Mouse (Mus musculus): Measurements from ENCODE around the gene Plk1. TPM values are rescaled to one million over a fixed set of nuclear protein-coding genes. Genes with fewer than 3 reads are reported as not detected.

Gene Plk1
- polyA plus RNA-seq, 1 experiment from 2014 or later, result 19.6 TPM

GRCm38 (mm10) chr7:122208276-122209021, 49.2 kb downstream of the Plk1 start:
- H3K4me2 ChIP-seq (ENCODE audit: low read length), result no peak overlapping the region
- H3K27ac ChIP-seq (ENCODE audit: low read depth, low read length), result no peak overlapping the region
- WGBS, result 62% methylated on average over 7 of the region's 7 CpGs
- ATAC-seq, result no peak
- no peaks in the 10 kb centered on the region for H3K9me3 ChIP-seq (ENCODE audit: control insufficient read depth, low read length)
- no peaks in the 10 kb centered on the region for H3K4me1 ChIP-seq (ENCODE audit: control insufficient read depth, insufficient read depth, low read depth, low read length)
- no peaks in the 10 kb centered on the region for H3K27me3 ChIP-seq (replicated peaks; ENCODE audit: control insufficient read depth, insufficient read depth, low read length)
- no peaks in the 10 kb centered on the region for H3K36me3 ChIP-seq (ENCODE audit: control insufficient read depth, insufficient read depth, low read length)
- no peak overlapping the region for H3K4me3 ChIP-seq (ENCODE audit: low read length)
- no peak overlapping the region for H3K9ac ChIP-seq (ENCODE audit: low read depth, low read length)

- H3K9me3 ChIP-seq (ENCODE audit: control insufficient read depth, low read length), result no peaks in the 10 kb centered on the region
- no peak within 1 kb of the TSS for H3K27ac ChIP-seq (ENCODE audit: low read depth, low read length)
- peak within 1 kb of the TSS; percentile 52 for H3K4me2 ChIP-seq (ENCODE audit: low read length)
- peak within 1 kb of the TSS; percentile 39; the same call in 1 of the 2 replicates for H3K9ac ChIP-seq (ENCODE audit: low read depth, low read length)
- 37% methylated on average over 20 of the region's 20 CpGs for WGBS
- H3K4me1 ChIP-seq (ENCODE audit: control insufficient read depth, insufficient read depth, low read depth, low read length), result no peaks in the 10 kb centered on the region
- no peaks in the 10 kb centered on the region for H3K36me3 ChIP-seq (ENCODE audit: control insufficient read depth, insufficient read depth, low read length)
- no peaks in the 10 kb centered on the region for H3K27me3 ChIP-seq (replicated peaks; ENCODE audit: control insufficient read depth, insufficient read depth, low read length)
- peak within 1 kb of the TSS; percentile 23 for H3K4me3 ChIP-seq (ENCODE audit: low read length)
- ATAC-seq, result no peak
Observed at GRCm38 (mm10) chr7:122219315-122219801, 60.1 kb downstream of the Plk1 start, which contains the start of gene Chp2. Gene Chp2, plus strand, starts transcription at chr7:122219496.

Other genes starting within 250 kb of the Plk1 start
- 32.3 and 33.9 TPM in 2 replicates for gene Cog7, start 177.7 kb upstream of the Plk1 start, polyA plus RNA-seq (2015; fragmentation: Nextera tagmentation; extraction: Ambion mirVana)
- gene Gga2, start 138.2 kb upstream of the Plk1 start, polyA plus RNA-seq (2015; fragmentation: Nextera tagmentation; extraction: Ambion mirVana), result 46.5 and 51.4 TPM in 2 replicates
- 71.2 and 75.7 TPM in 2 replicates for gene Ubfd1, start 92.3 kb upstream of the Plk1 start, polyA plus RNA-seq (2015; fragmentation: Nextera tagmentation; extraction: Ambion mirVana)
- 8.7 and 9.6 TPM in 2 replicates for gene Ears2, start 92.2 kb upstream of the Plk1 start, polyA plus RNA-seq (2015; fragmentation: Nextera tagmentation; extraction: Ambion mirVana)
- 694 and 758 TPM in 2 replicates for gene Ndufab1, start 57.6 kb upstream of the Plk1 start, polyA plus RNA-seq (2015; fragmentation: Nextera tagmentation; extraction: Ambion mirVana)
- gene Palb2, start 26.5 kb upstream of the Plk1 start, polyA plus RNA-seq (2015; fragmentation: Nextera tagmentation; extraction: Ambion mirVana), result 3.8 and 5.3 TPM in 2 replicates
- 165 and 167 TPM in 2 replicates for gene Dctn5, start 26.4 kb upstream of the Plk1 start, polyA plus RNA-seq (2015; fragmentation: Nextera tagmentation; extraction: Ambion mirVana)
- 1.8 and 1.9 TPM in 2 replicates for gene Ern2, start 26.8 kb downstream of the Plk1 start, polyA plus RNA-seq (2015; fragmentation: Nextera tagmentation; extraction: Ambion mirVana)
- 0.75 and 1.2 TPM in 2 replicates for gene Chp2, start 60.1 kb downstream of the Plk1 start, polyA plus RNA-seq (2015; fragmentation: Nextera tagmentation; extraction: Ambion mirVana)
- gene Prkcb, start 129.3 kb downstream of the Plk1 start, polyA plus RNA-seq (2015; fragmentation: Nextera tagmentation; extraction: Ambion mirVana), result 127 and 139 TPM in 2 replicates